ENCODE assay signal across 18 mouse cellular contexts in genomic region chr6:120255701-120256100, GRCm38 (mm10). TPM values are rescaled to one million over a fixed set of nuclear protein-coding genes. Genes with fewer than 3 reads are reported as not detected.
DNase-seq lines count a peak whose midpoint lies in the region; ATAC-seq and TF ChIP-seq lines count a peak whose summit lies in the region.
"Had no signal": no experiment of that assay in that cellular context is flagged by ENCODE, and none has a peak within 500 bp of the region (broad histone marks: within the 10 kb centered on the region; RNA-seq: fewer than 3 reads in every experiment).

No protein-coding gene starts in this region.

- H3K9me3 ChIP-seq in kidney, embryonic 14.5 days (ENCODE audit: control insufficient read depth, low read length): no peaks in the 10 kb centered on the region
- H3K9me3 ChIP-seq in intestine, embryonic 16.5 days (ENCODE audit: control insufficient read depth, low read length): no peaks in the 10 kb centered on the region
- H3K9me3 ChIP-seq in liver, postnatal 0 days (ENCODE audit: low read length): no peaks in the 10 kb centered on the region
- H3K9me3 ChIP-seq: limb, embryonic 12.5 days; liver, embryonic 15.5 days; midbrain, embryonic 12.5 days had no signal

- no peak overlapping the region for H3K4me3 ChIP-seq in kidney, embryonic 14.5 days (ENCODE audit: low read length)
- no peak overlapping the region for H3K4me3 ChIP-seq in intestine, embryonic 16.5 days (ENCODE audit: low read length)
- no peak overlapping the region for H3K4me3 ChIP-seq in small intestine, adult 2 months (ENCODE audit: low read depth, low read length)
- no peak overlapping the region for H3K4me3 ChIP-seq in liver, postnatal 0 days (ENCODE audit: low read depth, low read length)
- H3K4me3 ChIP-seq: erythroblast, embryonic 14.5 days; limb, embryonic 12.5 days; liver, embryonic 15.5 days; midbrain, embryonic 12.5 days; myocyte had no signal

- no peaks in the 10 kb centered on the region; the same call in 1 of the 2 replicates for H3K4me1 ChIP-seq in kidney, embryonic 14.5 days (ENCODE audit: control insufficient read depth, insufficient read depth, low read length)
- H3K4me1 ChIP-seq in intestine, embryonic 16.5 days (ENCODE audit: control insufficient read depth, insufficient read depth, low read length): peaks cover 12% of the 10 kb centered on the region; the same call in 1 of the 2 replicates
- H3K4me1 ChIP-seq in small intestine, adult 2 months (ENCODE audit: control insufficient read depth, insufficient read depth, insufficient read length, low read length): peaks cover 20% of the 10 kb centered on the region
- no peaks in the 10 kb centered on the region for H3K4me1 ChIP-seq in liver, postnatal 0 days (ENCODE audit: insufficient read depth)
- H3K4me1 ChIP-seq: liver, embryonic 15.5 days; midbrain, embryonic 12.5 days had no signal

- H3K4me2 ChIP-seq in kidney, embryonic 14.5 days (replicated peaks; ENCODE audit: low read depth, low read length): no peak overlapping the region
- no peak overlapping the region for H3K4me2 ChIP-seq in intestine, embryonic 16.5 days (ENCODE audit: low read depth, low read length)
- H3K4me2 ChIP-seq in liver, postnatal 0 days (ENCODE audit: low read depth, low read length): no peak overlapping the region
- H3K4me2 ChIP-seq: limb, embryonic 12.5 days; liver, embryonic 15.5 days; midbrain, embryonic 12.5 days had no signal

- TF ChIP-seq CTCF in small intestine, adult 2 months (IDR thresholded peaks at IDR 0.05; ENCODE audit: extremely low read depth, insufficient read length, insufficient replicate concordance, low read depth, low read length): no peak
- TF ChIP-seq CTCF in liver, postnatal 0 days (IDR thresholded peaks at IDR 0.05; ENCODE audit: low read depth): no peak

- DNase-seq in kidney, adult 11 months: no peak
- peak; percentile 6 to 35 for DNase-seq in right cerebral cortex, postnatal 36 days (ENCODE audit: low spot score in 2 of 2)
- DNase-seq in right cerebral cortex, postnatal 25 days: no peak
- DNase-seq in liver, postnatal 0 days: no peak
- DNase-seq: embryo, embryonic 11 days; forebrain, postnatal 0 days; heart, postnatal 10 days; lung, postnatal 4 days; spleen, adult 18-20 months had no signal

- H3K27me3 ChIP-seq in kidney, embryonic 14.5 days (ENCODE audit: control insufficient read depth, insufficient read depth, low read length): no peaks in the 10 kb centered on the region
- H3K27me3 ChIP-seq in intestine, embryonic 16.5 days (replicated peaks; ENCODE audit: control insufficient read depth, insufficient read depth, low read length): no peaks in the 10 kb centered on the region
- no peaks in the 10 kb centered on the region for H3K27me3 ChIP-seq in small intestine, adult 2 months (ENCODE audit: control insufficient read depth, insufficient read depth, low read length)
- H3K27me3 ChIP-seq in liver, postnatal 0 days (ENCODE audit: insufficient read depth, low read length): no peaks in the 10 kb centered on the region
- H3K27me3 ChIP-seq: limb, embryonic 12.5 days; midbrain, embryonic 12.5 days had no signal

- WGBS in kidney, embryonic 14.5 days: 76% methylated on average over 12 of the region's 12 CpGs
- WGBS in intestine, embryonic 16.5 days: 76% methylated on average over 12 of the region's 12 CpGs
- 83% methylated on average over 12 of the region's 12 CpGs for whole genome bisulfite sequencing in small intestine, adult 2 months
- WGBS in liver, postnatal 0 days (ENCODE audit: insufficient replicate concordance): 52% methylated on average over 12 of the region's 12 CpGs

- no peak for TF ChIP-seq POLR2A in small intestine, adult 2 months (IDR thresholded peaks at IDR 0.05; ENCODE audit: low read depth, low read length)

- no peak overlapping the region for H3K9ac ChIP-seq in kidney, embryonic 14.5 days (ENCODE audit: low read depth, low read length)
- H3K9ac ChIP-seq in intestine, embryonic 16.5 days (ENCODE audit: low read depth, low read length): no peak overlapping the region
- H3K9ac ChIP-seq in liver, postnatal 0 days (replicated peaks): no peak overlapping the region
- H3K9ac ChIP-seq: forebrain, postnatal 0 days; limb, embryonic 12.5 days; liver, embryonic 15.5 days; midbrain, embryonic 12.5 days had no signal

- H3K27ac ChIP-seq in kidney, embryonic 14.5 days (ENCODE audit: low read depth, low read length): peak overlapping the region; percentile 57; the same call in 1 of the 2 replicates
- peak overlapping the region; percentile 61; the same call in 1 of the 2 replicates for H3K27ac ChIP-seq in intestine, embryonic 16.5 days (ENCODE audit: low read length)
- H3K27ac ChIP-seq in small intestine, adult 2 months (ENCODE audit: insufficient read depth, low read depth, low read length): peak overlapping the region; percentile 93
- H3K27ac ChIP-seq in liver, postnatal 0 days (ENCODE audit: low read depth): no peak overlapping the region
- H3K27ac ChIP-seq: limb, embryonic 12.5 days; liver, embryonic 15.5 days; midbrain, embryonic 12.5 days had no signal

- TF ChIP-seq EP300 in liver, postnatal 0 days (IDR thresholded peaks at IDR 0.05; ENCODE audit: low read depth): no peak

- H3K36me3 ChIP-seq in kidney, embryonic 14.5 days (ENCODE audit: control insufficient read depth, insufficient read depth, low read length): no peaks in the 10 kb centered on the region
- no peaks in the 10 kb centered on the region for H3K36me3 ChIP-seq in intestine, embryonic 16.5 days (ENCODE audit: control insufficient read depth, insufficient read depth, low read length)
- H3K36me3 ChIP-seq in small intestine, adult 2 months (ENCODE audit: control insufficient read depth, insufficient read depth, low read length): no peaks in the 10 kb centered on the region
- H3K36me3 ChIP-seq in liver, postnatal 0 days (replicated peaks; ENCODE audit: insufficient read depth, low read length): no peaks in the 10 kb centered on the region
- H3K36me3 ChIP-seq: limb, embryonic 12.5 days; liver, embryonic 15.5 days; midbrain, embryonic 12.5 days had no signal

- ATAC-seq in kidney, embryonic 14.5 days (ENCODE audit: low FRiP score, low TSS enrichment): no peak
- ATAC-seq in intestine, embryonic 16.5 days: no peak
- no peak for ATAC-seq in liver, postnatal 0 days
- ATAC-seq: forebrain, postnatal 0 days; hindbrain, embryonic 16.5 days had no signal

RNA-seq across cellular contexts. Expression of gene D330020A13Rik, which starts 38.5 kb away (rescaled TPM):
- 0.22 and 0.49 TPM in 2 replicates for polyA plus RNA-seq in kidney, embryonic 14.5 days (2014; fragmentation: Nextera tagmentation; extraction: Ambion mirVana)
- 0.23 and 0.43 TPM in 2 replicates for polyA plus RNA-seq in intestine, embryonic 16.5 days (2015; fragmentation: Nextera tagmentation; extraction: Ambion mirVana)
- 0.29 TPM in 1 of 2 replicates, not detected in the other for polyA plus RNA-seq in small intestine, adult 2 months (2012; rRNA removed)
- not detected in 2 replicates for polyA plus RNA-seq in liver, postnatal 0 days (2015; fragmentation: Nextera tagmentation; extraction: Ambion mirVana)
- polyA plus RNA-seq: erythroblast, embryonic 14.5 days; forebrain, postnatal 0 days; liver, embryonic 15.5 days; midbrain, embryonic 12.5 days had no signal

RNA-seq across cellular contexts. Expression of gene B4galnt3, which starts 38.7 kb away (rescaled TPM):
- polyA plus RNA-seq in kidney, embryonic 14.5 days (2014; fragmentation: Nextera tagmentation; extraction: Ambion mirVana): 0.45 and 1.1 TPM in 2 replicates
- 1.1 and 1.3 TPM in 2 replicates for polyA plus RNA-seq in intestine, embryonic 16.5 days (2015; fragmentation: Nextera tagmentation; extraction: Ambion mirVana)
- 12.2 and 15.8 TPM in 2 replicates for polyA plus RNA-seq in small intestine, adult 2 months (2012; rRNA removed)
- 0.02 and 0.04 TPM in 2 replicates for polyA plus RNA-seq in liver, postnatal 0 days (2015; fragmentation: Nextera tagmentation; extraction: Ambion mirVana)

Comparison
In these comparisons a context has a peak if more than half of its experiments do, and no peak if none do; other contexts are left out.
1. DNase-seq: peak in right cerebral cortex, postnatal 36 days (2 of 2); none in kidney, adult 11 months (single experiment), right cerebral cortex, postnatal 25 days (single experiment) and liver, postnatal 0 days (single experiment).